Mouse (Mus musculus) kidney, adult 18-20 months (tissue): Measurements from ENCODE around the gene Pde10a.

Experiments used
- DNase-seq: peaks from one replicate; pipeline ENCODE4 v3.0.0; 2021

The Pde10a gene

DNA sequence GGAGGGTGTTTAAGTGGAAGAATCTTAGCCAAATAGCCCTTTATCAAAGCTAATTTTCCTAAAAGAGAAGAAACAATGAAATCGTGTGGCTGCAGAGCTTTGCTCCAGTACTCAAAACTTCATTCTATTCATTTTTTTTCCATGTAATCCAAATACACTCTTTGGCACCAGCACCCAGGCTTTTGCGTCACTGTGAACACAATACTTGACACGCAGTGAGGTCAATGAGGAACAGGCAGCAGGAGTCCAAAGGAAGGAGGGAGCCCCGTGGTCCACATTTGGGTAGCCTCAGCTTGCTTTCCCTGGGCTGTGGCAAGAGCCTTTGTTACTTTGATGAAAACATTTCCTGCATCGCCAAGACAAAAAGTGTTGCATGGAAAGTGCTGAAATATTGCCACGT lies 284.6 kb downstream of the Pde10a start:
- DNase-seq, result no peak

DNA sequence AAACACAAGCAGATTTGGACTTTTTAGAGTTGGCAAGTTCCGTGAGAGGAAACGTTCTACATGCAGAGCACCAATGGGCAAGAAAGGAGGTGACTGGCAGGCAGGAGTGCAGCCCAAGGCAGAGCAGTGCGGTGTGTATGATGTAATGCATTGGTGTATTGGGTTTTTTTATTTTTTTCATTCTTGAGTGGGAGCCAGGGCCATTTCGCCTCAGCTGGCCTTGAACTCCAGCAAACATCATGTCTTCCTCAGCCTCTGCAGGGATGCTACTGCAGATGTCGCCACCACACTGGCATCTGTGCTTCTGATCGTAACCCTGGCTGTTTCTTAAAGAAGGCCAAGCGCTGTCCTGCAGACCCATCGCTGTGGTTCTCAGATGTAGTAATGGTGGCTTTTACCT lies 285.0 kb downstream of the Pde10a start:
- no peak for DNase-seq

DNA sequence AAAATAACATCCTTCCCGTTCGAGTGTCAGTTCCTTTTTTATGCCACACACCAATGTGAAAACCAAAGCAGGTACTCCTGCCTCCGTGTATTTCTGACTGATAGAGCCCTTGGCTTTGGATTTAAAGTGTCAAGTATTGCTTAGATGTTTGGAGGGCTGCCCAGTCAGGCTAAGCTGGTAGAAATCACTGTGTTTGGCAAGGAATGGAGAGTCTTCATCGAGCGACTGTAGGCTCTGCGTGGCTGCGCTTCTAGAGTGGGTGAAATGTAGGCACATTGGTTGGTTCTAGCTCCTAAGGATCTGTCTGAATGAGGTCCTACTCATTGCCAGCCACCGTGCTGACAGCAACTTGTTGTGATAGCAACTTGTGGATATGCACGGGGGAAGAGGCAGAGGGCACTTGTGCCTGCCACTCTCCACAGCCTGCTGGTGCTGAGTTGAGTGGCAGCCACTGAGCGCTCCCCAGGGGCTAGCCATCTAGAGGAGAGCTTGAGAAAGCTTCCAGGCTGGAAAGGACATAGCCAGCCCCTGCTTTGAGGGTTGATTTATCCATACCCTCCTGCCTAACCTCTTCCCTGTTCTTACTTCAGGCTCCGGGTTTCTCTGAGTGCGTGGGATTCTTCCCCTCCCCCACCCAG lies 287.2 kb downstream of the Pde10a start:
- no peak for DNase-seq

DNA sequence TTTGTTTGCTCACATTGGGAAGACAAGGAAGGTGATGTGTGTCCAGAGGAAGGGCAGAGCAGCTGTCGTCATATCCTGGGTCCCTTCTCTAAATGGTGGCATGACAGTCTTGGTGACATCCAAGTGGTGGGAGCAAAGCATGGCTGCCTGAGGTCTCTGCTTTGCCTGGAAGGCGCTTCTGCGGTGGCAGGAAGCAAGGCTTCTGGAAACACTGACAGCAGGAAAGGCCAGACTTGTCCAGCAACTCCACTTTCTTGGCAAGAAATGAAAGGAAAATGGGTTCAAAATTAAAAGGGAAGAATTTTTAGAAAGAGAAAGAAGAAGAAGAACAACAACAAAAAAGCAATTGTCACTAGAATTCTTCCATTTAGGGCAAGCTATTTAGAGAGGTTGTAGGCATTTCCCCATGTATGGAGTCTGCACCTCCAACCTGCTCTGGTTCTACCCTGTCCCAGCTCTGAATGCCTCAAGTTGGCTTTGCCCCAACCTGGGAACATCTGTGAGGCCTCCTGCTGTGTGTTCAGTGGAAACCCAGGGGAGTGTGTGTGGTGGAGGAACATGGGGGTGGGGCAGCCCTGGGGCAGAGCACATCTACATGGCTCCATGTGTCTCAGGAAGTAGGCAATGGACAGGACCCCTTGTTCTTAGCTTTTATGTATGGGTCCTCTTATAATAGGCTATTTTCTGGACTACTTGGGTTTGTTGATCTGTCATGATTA lies 288.8 kb downstream of the Pde10a start:
- DNase-seq, result no peak

- no peak for DNase-seq
Measured at GRCm38 (mm10) chr17:8815376-8815775, 290.2 kb downstream of the Pde10a start.

- no peak for DNase-seq
Measured at GRCm38 (mm10) chr17:8815864-8816263, 290.7 kb downstream of the Pde10a start.

DNA sequence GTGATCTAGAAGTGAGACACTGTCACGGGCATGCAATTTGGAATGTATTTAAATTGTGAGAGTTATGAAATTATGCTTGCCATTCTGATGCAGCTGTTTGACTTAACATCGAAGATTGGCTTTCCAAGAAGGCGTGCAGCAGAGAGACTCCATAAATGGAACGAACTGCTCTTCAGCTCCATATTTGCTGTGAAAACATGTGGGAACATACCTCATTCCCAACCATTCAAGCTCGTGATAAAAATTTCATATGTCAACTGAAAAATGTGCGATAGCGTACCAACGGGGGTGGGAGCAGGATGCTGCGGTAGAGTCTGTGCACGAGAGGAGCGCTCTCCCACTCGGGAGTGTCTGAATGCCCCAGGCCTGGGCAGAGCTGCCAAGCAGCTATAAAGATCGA lies 293.5 kb downstream of the Pde10a start:
- DNase-seq, result no peak

GRCm38 (mm10) chr17:8823548-8823947 lies 298.4 kb downstream of the Pde10a start:
- DNase-seq, result no peak

GRCm38 (mm10) chr17:8827204-8827603 lies 302.0 kb downstream of the Pde10a start:
- DNase-seq, result no peak

DNA sequence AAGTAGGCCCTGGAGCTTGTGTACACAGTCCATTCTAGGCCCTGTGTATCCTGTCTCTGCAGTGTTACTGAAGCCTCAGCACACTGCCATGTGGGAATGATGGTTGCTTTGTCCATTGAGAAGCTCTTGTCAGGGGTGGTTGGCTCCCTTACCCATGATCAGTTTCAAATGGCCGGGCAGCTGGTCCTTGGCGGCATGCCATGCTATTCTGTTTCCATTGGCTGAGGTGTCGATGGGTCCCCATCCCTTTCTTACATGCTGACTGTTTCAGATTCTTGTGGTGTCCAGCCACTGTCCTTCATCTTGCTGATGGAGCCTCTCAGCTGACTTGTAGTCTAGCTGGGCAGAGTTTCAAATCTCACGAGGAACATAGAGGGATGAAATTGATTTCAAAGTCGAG lies 305.8 kb downstream of the Pde10a start:
- DNase-seq, result no peak

GRCm38 (mm10) chr17:8836292-8836691 lies 311.1 kb downstream of the Pde10a start:
- no peak for DNase-seq

- DNase-seq, result no peak
Measured at GRCm38 (mm10) chr17:8838252-8838651, 313.1 kb downstream of the Pde10a start.

GRCm38 (mm10) chr17:8839237-8840011 lies 314.3 kb downstream of the Pde10a start:
- no peak for DNase-seq

GRCm38 (mm10) chr17:8841094-8841493 lies 315.9 kb downstream of the Pde10a start:
- DNase-seq, result no peak

DNA sequence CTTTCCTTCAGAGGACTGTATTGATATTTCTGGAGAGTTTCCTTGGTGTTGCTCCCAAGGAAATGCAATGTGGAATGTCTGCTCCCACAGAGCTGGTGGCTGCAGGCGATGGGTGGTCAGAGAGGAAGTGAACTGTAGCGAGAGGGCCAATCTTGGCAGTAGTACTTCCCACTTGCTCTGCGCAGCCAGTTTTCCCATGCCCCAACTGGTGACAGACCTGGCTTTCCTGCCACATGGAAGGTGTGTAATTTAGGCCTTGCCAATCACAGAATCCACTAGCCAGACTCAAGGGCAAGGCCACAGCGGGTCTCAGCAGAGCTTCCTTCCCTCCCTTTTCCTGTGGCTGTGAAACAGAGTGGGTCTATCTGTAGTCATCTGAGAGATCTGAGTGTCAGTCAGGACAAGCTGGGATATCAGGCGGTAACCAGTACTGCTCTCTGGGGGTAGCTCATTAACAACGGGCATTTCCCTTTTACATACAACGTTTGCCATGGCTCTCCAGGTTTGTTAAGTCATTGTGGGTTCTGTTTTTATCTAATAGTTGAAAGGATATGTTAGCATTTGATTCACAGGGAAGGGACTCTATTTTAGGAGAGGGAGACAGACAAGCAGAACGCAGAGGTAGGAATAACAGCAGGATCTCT lies 316.8 kb downstream of the Pde10a start:
- peak; percentile 5 for DNase-seq

DNA sequence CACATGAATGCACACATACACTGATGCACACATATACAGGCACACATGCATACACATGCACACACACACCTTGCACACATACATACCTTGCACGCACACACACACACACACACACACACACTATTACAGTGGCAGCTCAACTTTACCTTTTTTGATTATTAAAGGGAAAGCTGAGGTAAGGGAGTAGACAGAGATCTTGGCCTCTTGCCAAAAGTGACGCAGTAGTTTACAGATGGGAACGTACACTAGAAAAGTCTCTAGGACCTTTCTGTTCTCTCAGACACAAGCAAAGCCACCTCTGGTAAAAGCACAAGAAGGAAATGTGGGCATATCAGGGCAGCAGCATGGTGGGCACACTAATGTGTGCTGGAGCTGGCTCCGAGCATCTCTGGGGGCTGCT lies 317.5 kb downstream of the Pde10a start:
- no peak for DNase-seq

DNA sequence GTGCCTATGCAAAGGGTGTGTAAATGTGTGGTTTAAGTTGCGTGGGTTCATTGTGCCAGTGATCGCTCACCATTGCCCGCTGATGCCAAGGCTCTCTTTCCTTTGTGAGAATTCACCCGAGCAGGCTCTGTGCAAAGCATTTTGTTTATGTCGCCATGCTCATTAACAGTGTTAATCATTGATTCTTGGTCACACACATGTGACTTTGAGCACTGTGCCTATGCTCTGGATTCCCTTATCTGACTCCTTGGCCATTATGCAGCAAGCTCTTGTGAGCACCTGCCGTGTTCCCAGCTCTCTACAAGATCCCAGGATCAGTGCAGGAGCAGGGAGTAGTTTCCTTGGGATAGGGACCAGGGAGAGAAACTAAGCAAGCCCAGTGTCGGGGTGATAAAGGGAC lies 318.8 kb downstream of the Pde10a start:
- DNase-seq, result peak; percentile 6

- peak; percentile 5 for DNase-seq
Measured at GRCm38 (mm10) chr17:8846506-8846905, 321.3 kb downstream of the Pde10a start.

GRCm38 (mm10) chr17:8847558-8847957 lies 322.4 kb downstream of the Pde10a start:
- no peak for DNase-seq

DNA sequence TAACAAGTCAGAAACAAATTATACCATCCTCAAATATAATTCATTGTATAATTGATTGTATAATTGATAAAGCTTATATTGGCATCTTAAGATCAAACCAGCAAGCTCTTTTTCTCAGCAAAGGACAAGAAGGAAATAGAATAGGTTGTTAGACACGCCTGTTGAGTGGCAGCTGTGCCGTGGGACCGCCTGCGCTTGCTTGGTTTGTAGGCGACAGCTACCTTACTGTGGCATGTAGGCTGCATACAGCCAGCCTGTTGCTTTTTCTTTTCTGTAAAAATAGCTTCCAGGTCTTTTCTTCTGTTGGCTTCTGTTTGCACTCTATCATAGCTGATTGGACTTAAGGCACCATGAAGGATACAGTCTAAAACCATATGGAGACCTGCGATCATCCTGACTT lies 326.7 kb downstream of the Pde10a start:
- DNase-seq, result no peak

- DNase-seq, result peak; percentile 63
Measured at GRCm38 (mm10) chr17:8856430-8857371, 331.5 kb downstream of the Pde10a start.
